ENCODE assay signal across 23 mouse cellular contexts in genomic region chr6:99330169-99330568, GRCm38 (mm10).
"Had no signal": no experiment of that assay in that cellular context is flagged by ENCODE, and none has a peak within 500 bp of the region (broad histone marks: within the 10 kb centered on the region; RNA-seq: fewer than 3 reads in every experiment).

No protein-coding gene starts in this region.

- ATAC-seq: hindbrain, embryonic 16.5 days; inflammation-experienced regulatory T-cells, adult 6 months; intestine, embryonic 15.5 days; intestine, postnatal 0 days; liver, embryonic 12.5 days had no signal

- H3K36me3 ChIP-seq: heart, embryonic 13.5 days; heart, embryonic 15.5 days; hindbrain, embryonic 10.5 days; hindbrain, embryonic 12.5 days; intestine, embryonic 15.5 days; limb, embryonic 13.5 days; limb, embryonic 15.5 days; liver, embryonic 12.5 days had no signal

- DNase-seq: gastrocnemius, postnatal 14 days; gastrocnemius, postnatal 36 days; heart, adult 11 months; heart, adult 2 months; heart, postnatal 14 days; heart, postnatal 4 days; kidney, adult 18-20 months; kidney, adult 8-10 months; kidney, postnatal 10 days; kidney, postnatal 25 days; layer of hippocampus, postnatal 36 days; left cerebral cortex, postnatal 4 days had no signal

- H3K27me3 ChIP-seq: heart, embryonic 13.5 days; heart, embryonic 15.5 days; hindbrain, embryonic 12.5 days; intestine, embryonic 15.5 days; limb, embryonic 15.5 days; liver, embryonic 12.5 days had no signal
